Mouse (Mus musculus): ENCODE data around the gene Zfp462.
A peak's percentile ranks its signal among the peaks of the same experiment; 100 is the strongest.

The Zfp462 gene

DNA sequence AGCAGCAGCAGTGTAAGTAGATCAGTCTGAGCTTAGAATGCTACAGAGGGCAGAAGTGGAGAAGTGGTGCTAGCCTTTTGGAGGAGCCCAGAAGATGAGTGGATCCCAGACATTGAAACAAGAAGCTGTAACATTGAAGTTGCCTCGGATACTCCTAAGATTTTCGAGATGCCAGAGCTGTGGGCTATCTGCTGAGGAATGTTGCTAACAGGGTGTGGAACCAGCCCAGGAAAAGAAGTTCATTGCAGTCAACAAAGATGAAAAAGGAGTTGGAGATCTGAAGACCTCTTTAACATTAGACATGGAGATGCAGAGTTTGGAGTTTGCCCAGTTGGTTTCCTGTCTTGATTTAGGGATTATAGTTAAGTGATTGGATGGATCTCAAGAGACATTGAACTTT, 51.2 kb downstream of the Zfp462 start:
- no peak for DNase-seq (ENCODE audit: low spot score in 2 of 2)

DNA sequence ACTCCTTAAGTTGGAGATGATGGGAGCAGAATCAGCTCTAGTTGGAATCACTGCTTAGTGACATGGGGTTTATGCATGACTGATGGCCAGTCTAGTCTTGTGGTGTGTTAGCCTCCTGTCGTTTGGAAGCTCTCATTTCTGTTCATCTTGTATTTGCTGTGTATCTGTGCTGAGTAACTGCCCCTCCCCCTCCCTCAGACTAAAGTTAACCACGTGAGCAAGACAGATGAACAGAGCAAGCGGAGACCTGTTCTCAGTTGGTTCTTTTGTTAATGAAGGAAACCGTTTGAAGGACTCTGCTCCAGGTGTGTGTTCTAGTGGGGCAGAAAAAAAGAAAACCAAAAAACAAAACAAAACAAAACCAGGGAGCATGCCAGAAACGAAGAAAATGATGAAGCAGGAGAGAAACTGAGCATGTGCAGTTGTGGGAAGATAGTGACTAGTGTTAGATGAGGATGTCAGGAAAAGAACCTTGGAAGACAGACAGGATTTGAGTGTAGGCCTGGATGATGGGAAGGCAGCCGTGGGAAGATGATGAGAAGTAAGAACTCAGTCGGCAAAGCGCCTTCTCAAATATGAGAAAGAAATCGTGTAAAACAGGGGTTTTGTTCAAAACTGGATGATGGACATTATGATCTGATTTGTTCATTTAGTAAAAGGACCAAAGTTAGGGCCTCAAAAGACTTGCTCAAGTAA, 53.4 kb downstream of the Zfp462 start:
- DNase-seq (ENCODE audit: low spot score in 2 of 2), result no peak

DNA sequence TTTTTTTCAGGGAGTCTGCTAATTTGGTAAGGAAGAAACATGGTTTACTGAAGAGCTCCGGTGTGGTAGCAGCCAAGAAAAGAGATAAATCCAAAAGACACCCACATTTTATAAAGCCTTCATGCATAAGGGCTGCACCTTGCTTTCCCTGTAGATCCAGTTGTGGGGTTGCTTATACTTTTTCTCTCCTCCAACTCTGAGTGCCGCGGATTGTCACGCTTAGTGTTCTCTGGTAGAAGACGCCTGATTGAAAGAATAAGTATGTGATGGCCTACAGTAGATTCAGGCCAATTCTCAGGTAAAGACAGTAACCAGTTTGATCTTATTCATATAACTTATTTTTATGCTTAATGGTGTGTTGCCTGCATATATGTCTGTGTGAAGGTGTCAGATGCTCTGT, 54.7 kb downstream of the Zfp462 start:
- DNase-seq (ENCODE audit: low spot score in 2 of 2), result no peak

DNA sequence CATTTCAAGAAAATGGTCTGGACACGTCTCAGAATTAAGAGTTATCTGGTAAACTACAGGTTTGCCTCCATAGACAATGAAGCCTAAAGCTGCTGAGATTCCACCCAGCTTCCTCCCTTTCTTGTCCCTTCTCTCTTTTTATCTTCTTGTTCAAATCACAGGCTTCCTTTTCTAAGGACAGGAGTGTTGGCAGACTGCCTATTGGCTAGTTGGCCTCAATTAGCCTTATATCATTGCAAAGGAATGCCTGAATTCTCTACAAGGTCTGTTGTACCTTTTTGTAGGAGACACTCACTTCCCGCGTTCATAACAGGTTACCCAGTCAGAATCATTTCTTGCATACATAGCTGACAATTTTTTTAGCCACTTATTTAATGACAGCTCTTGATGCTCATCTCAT, 56.5 kb downstream of the Zfp462 start:
- no peak for DNase-seq (ENCODE audit: low spot score in 2 of 2)

DNA sequence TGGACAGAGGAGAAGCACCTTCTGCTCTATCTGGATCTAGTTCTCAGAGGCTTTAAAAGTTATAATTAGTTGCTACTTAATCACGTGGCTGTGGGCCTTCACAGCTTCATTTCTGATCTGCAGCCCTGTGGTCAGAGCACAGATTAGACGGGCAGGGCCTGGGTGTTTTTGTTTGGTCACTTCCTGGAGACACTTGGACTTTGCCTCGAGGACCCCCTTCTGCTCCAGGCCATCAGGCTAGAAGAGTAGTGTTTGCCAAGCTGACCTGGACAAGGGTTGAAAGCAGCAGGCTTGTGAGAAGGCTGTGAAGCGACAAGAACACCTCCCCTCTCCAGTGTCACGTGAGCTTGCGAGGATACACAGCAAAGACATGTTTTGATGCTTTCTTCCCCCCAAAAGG, 58.3 kb downstream of the Zfp462 start:
- no peak for DNase-seq (ENCODE audit: low spot score in 2 of 2)

DNA sequence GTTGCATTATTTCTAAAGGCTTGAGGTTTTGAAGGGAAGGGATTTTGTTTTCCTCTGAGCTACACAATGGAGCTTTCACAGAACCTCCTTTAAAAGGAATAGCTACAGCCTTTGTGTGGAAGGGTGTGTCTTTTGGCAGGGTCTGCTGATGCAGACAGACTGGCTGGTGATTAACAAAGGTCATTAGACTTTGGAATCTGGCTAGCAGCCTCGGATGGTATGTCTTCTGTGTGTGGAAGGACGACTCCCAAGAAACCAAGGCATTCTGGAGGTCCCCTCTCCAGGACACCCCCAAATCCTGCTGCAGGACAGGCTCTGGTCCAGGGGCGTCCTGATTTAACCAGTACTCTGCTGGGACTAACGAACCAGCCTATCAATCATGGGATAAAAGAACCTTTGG, 60.2 kb downstream of the Zfp462 start:
- no peak for DNase-seq (ENCODE audit: low spot score in 2 of 2)

DNA sequence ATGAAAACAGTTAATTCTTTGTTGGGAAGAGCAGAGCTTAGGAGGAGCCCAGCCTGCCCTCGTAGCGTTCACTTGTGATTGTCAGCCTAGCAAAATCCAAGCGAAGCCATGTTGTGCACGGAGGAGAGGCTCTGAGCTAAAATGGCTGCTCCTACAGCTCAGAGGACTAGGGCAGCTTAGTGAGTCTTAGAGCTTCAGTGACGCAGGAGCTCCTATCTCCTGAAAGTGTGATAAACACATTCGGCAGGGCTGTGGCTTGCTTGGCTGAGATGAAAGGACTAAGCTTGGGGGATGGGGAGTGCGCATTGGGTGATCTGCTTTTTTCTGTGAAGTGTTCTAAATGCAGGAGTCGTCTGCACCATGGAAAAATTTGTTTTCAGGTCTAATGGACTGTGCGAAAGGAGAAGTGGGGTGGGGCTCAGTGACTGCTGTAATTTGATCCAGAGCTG, 60.7 kb downstream of the Zfp462 start:
- no peak for DNase-seq (ENCODE audit: low spot score in 2 of 2)

DNA sequence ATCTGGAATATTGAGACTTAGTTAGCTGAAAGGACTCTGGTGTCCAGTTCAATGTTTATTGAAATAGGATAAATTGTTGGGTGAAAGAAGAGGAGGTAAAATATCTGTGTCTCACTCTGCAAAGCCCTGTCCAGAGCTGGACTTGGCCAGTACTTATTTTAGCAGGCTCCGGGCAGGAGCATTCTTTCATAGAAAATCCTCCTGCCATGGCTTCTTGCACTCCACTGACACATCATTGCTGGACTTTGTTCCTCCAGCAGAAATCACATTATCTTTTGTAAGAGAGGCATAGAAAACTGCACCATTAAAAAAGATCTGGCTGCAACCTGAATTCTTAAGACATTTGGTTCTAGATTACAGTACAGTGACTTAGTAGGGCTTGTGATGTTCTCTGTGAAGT, 61.2 kb downstream of the Zfp462 start:
- no peak for DNase-seq (ENCODE audit: low spot score in 2 of 2)

DNA sequence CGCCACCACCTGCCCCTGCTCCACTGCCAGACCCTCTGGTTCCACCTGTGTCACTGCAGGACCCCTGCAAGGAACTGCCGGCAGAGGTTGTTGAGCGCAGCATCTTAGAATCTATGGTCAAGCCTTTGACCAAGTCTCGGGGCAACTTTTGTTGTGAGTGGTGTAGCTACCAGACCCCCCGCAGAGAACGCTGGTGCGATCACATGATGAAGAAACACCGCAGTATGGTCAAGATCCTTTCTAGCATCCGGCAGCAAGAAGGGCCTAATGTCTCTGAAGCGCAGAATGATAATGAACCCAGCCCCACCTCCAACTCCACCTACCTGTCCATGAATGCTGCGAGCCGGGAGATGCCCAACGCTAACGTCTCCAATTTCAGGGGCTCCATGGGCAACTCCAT, 63.8 kb downstream of the Zfp462 start:
- no peak for DNase-seq (ENCODE audit: low spot score in 2 of 2)

DNA sequence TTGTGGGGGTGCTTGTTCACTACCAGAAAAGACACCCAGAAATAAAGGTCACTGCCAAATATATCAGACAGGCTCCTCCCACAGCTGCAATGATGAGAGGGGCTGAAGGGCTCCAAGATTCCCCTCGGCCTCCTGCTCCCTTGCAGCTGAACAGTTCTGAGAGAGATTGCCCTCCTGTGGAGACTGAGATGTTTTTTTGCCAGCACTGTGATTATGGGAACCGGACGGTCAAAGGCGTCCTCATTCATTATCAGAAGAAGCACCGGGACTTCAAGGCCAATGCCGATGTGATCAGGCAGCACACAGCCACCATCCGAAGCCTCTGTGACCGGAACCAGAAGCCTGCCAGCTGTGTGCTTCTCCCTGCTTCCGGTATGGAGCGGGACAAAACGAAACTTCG, 66.5 kb downstream of the Zfp462 start:
- DNase-seq (ENCODE audit: low spot score in 2 of 2), result no peak

DNA sequence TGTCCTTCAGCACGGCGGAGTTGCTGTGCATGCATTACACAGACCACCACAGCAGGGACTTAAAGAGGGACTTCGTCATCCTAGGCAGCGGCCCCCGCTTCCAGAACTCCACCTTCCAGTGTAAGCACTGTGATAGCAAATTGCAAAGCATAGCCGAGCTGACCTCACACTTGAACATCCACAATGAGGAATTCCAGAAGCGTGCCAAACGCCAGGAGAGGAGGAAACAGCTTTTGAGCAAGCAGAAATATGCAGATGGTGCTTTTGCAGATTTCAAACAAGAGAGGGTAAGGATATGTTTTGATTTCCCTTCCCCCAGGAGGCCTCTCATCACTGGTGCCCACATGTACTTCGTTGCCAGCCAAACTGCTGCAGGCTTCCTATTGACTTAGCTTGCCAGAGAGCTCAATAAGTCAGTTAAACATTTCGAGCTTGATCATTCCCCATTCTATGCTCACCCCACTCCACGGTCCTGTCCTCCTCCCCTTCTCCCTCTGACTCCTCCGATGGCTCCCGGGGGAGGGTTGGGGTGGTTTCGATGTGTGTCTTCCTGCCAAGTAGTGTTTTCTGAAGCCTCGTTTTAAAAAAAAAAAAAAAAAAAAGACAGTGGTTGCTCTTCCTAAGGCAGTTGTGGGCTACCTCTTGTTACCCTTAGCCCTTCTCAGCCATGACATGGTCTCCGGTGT, 68.9 kb downstream of the Zfp462 start:
- DNase-seq (ENCODE audit: low spot score in 2 of 2), result peak; percentile 21 to 33

DNA sequence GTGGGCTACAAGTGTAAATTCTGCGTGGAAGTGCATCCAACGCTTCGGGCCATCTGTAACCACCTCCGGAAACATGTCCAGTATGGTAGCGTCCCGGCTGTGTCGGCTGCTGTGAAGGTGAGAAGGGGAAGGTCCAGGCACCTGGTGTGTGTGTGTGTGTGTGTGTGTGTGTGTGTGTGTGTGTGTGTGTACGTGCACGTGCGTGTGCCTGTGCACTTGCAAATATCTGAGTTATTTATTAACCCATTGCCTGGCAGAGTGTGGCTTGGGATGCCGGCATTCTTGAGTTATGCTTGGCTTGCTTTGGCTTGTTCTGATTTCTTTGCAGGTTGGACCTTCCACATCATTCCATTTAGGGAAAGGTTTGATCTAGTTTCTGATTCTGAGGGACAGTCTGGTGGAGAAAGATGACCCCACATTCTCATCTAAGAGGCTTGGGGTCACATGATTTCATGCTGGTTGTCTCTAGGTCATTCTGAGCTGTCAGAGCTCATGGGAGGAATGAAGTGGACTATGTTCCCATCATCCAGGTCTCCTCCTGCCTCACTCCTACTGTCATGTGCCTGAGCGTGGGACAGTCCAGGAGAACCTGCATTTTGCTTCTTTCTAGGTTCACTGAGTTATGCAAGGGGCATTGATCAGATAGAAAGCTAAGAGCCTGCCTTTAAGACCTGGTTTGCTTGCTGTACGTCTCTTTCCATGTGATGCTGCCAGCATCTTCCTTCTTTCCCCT, 70.0 kb downstream of the Zfp462 start:
- no peak for DNase-seq (ENCODE audit: low spot score in 2 of 2)

DNA sequence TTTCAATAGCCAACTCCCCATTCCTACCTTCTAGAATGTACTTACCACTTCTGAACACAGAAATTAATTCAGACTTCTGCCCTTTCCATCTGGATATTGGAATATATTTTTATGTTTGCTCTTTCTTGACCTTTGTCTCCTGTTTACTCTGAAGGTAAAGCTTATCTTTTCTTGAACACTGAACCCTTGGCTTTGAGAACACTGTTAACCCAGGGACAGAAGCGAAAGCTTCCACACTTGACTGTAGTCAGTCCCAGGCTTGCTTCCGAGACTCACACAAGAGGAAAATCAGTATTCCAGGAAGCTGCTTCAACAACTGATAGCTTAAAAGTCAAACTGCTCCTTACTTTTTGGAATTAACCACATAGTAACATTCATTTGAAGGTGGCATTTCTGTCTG, 70.7 kb downstream of the Zfp462 start:
- no peak for DNase-seq (ENCODE audit: low spot score in 2 of 2)

DNA sequence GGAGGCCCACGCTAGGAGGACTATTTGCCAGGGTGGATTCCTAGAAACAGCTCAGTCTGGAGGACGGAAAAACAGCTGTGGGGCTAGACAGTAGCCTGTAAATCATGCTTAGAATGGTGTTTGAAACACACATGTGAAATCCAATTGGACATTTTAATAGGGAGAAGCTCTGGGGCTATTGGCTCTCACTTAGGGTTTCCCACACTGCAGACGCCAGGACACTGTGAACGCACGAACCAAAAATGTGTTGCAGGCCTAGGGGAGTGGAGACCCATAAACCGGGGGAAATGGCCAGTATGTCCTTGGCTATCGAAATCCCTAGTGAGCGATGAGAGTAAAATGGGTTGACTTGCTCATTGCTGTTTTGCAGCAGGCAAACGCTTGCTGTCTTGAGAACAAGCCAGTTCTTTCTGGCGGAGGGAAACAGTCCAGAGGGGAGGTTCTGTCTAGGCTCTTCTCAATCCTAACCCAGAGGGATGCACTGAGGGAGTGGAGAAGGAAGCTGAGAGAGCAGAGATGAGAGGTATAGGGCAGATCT, 81.3 kb downstream of the Zfp462 start:
- no peak for DNase-seq (ENCODE audit: low spot score in 2 of 2)

DNA sequence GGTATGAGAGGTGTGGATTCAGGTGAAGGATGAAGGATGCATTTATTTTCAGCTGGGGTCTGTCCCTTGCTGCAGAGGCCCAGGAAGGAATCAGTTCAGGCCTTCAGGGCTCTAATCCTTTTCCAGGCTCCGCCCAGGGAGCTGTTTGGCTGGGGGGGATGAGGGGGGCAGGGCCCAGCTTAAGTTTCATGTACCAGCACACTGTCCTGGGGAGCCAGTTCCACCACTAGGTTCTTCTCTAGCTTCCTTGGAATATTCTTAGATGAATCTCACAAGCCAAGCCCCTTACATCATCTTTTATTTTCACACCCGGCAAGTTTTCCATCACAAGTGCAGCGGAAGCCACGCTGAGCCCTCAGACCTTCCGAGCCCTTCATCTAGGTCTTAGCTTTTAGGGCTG, 85.6 kb downstream of the Zfp462 start:
- DNase-seq (ENCODE audit: low spot score in 2 of 2), result no peak

DNA sequence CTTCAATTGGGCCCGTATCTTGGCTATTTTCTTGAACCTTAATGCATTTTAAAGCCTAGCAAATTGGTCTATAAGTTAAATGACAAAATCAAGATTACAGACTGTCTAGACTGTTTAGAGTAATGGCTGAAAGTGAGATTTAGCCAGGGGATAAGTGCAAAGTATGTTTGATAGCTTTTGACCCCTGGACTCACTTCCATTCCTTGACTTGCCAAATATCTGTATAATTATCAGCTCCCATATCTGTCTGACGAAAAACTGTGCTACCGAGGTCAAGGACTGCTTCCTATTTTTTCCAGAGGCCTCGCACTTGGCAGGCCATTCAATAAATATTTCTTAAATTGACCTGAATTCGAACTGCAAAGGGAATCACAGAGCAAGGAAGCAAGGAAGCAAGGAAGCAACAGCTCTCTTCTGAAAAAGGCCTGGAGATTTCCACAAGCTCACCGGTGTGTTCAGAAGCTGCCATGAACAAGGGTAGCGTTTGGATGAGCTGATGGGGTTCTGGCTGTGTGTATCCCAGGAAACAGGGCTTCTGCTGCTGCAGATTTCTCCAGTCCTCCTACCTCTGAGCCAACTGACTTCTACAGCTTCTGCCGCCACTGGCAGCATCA, 87.6 kb downstream of the Zfp462 start:
- DNase-seq (ENCODE audit: low spot score in 2 of 2), result no peak

DNA sequence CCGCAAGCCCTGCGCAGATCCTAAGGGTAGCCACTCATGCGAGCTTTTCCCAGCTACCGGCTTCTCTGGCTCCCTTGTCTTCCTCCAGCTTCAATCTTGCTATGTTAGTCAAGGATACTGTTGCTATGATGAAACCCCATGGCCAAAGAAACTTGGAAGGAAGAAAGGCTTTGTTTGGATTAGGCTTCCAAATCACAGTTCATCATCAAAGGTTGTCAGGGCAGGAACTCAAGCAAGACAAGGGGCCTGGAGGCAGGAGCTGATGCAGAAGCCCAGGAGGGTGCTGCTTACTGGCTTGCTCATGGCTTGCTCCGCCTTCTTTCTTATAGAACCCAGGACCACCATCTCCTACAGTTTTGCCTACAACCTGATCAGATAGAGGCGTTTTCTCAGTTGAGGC, 88.6 kb downstream of the Zfp462 start:
- DNase-seq (ENCODE audit: low spot score in 2 of 2), result no peak

DNA sequence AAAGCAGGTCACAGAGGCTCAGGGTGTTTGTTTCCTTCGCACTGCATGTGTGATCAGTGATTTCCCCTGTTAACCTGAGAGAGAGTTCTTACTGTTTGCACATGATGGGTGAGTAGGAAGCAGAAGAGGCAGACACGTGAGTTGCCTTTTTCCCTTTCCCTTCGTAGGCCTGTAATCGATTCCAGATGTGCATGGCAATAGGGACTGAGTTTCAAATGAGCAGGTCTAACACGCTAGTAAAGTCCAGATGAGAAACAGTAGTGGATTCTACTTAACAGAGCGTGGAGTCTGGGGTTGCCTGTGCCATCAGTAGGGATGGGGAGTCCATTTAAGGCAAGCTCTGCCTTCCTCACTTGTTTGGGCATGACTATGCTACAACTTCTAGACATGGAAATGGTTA, 93.3 kb downstream of the Zfp462 start:
- no peak for DNase-seq (ENCODE audit: low spot score in 2 of 2)

DNA sequence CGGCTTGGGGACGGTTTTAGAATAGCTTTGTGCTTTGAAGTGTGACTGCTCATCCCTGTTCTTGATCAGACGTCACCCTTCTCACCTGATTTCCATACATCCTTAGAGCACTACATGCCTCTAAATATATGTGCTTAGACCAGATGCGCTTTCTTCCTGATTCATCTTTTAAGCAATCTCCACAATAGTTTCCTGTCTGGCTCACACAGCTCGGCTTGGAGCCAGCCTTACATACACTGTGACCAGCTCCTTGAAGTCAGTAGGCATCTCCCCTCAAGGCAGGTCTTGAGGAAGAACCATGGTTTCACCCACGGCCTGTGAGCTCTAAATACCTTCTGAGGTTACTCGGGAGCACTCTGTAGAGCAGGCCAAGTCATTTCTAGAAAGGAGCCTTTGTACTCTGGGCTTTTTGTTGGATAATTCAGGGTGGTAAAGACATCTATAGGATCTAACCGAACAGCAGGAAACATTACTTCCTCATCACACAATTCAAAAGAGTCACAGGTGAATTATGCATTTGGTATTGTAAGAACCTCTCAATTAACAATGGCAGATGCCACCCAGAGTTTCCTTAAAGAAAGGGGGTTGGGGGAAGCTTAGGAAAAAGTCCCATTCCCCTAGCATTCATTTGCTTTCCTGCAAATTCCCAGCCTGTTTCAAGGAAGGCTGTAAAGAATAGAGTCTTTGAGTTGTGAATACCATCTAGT, 95.6 kb downstream of the Zfp462 start:
- DNase-seq (ENCODE audit: low spot score in 2 of 2), result no peak

DNA sequence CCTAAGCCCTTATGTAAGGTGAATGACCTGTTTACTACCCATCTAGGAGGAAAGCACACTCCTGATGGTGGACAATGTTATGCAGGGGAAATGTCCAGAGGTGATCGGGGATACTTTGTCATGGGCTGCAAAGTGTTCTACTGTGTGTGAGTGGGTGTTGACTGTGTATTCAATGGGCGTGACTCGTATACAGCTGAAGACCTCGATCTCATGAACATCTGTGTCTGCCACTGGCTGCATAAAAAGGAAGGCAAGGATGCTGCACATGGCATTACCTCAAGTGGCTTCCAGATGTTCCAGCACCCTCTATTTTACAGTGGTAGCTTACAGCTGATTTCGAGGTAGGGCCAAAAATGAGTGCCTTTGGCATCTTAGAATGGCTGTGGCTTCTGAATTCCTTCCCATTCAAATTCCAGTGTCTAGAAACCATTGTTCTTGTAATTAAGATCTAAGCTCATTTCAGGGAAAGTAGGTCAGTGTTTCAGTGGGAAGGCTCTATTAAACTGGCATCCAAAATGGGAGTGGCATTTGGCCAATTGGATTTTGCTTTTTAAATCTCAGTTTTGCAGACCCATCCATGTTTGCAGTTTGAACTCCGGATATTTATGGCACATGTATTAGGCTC, 96.4 kb downstream of the Zfp462 start:
- no peak for DNase-seq (ENCODE audit: low spot score in 2 of 2)

DNA sequence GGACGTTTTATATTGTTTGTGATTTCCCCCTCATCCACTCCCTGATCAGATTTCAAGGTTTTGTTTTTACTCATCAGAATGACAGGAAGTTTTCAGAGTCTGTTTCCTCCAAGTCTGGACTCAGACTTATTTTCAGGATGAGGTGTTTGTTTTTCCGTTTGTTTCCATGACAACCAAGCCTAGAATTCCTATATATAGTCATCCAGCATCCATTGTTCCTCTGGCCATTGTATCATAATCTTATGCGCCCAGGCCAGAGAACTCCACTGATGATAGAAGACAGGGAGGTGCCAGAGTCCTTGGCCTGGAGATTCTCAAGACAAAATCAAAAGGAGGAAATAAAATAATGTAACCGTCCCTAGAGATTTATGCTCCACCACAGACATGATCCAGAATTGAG, 97.7 kb downstream of the Zfp462 start:
- no peak for DNase-seq (ENCODE audit: low spot score in 2 of 2)

All from frontal cortex, postnatal 25 days (tissue).